Mouse (Mus musculus) ES-Bruce4 (cell line): Measurements from ENCODE around the gene Aox4. TPM values are rescaled to one million over a fixed set of nuclear protein-coding genes. Genes with fewer than 3 reads are reported as not detected.

Experiments used
- H3K27ac ChIP-seq: 2 replicates; pipeline ENCODE4 v1.5.1; 2012; ENCODE audit warnings: low read length, inconsistent platforms; ENCODE audit not compliant: insufficient read depth
- H3K27me3 ChIP-seq: 2 replicates; pipeline ENCODE4 v1.6.1; 2012; ENCODE audit warnings: mild to moderate bottlenecking, low read length, inconsistent platforms; ENCODE audit not compliant: control insufficient read depth, poor library complexity, insufficient read depth, severe bottlenecking
- H3K36me3 ChIP-seq: 2 replicates; pipeline ENCODE4 v1.6.1; 2012; ENCODE audit warnings: inconsistent platforms, mild to moderate bottlenecking, low read length, moderate library complexity; ENCODE audit not compliant: control insufficient read depth, poor library complexity, insufficient read depth, severe bottlenecking
- H3K4me1 ChIP-seq: one replicate; pipeline ENCODE4 v1.8.1; 2011; ENCODE audit warnings: low read length; ENCODE audit not compliant: control insufficient read depth, insufficient read depth
- H3K4me3 ChIP-seq: 2 replicates; pipeline ENCODE4 v1.5.1; 2011; ENCODE audit warnings: low read depth, mild to moderate bottlenecking, low read length
- H3K9ac ChIP-seq: 2 replicates; pipeline ENCODE4 v1.6.1; 2012; ENCODE audit warnings: low read depth, mild to moderate bottlenecking, inconsistent platforms; ENCODE audit not compliant: poor library complexity, severe bottlenecking
- H3K9me3 ChIP-seq: replicated peaks from 2 replicates; pipeline ENCODE4 v1.6.1; 2012; ENCODE audit warnings: mild to moderate bottlenecking, low read length, inconsistent platforms; ENCODE audit not compliant: control insufficient read depth, poor library complexity, insufficient read depth, severe bottlenecking
- CTCF ChIP-seq: IDR thresholded peaks from one replicate; pipeline ENCODE4 v1.8.1; 2011; ENCODE audit warnings: low read depth, low read length
- EP300 ChIP-seq: IDR thresholded peaks from 2 replicates; pipeline ENCODE4 v1.6.1; 2011; ENCODE audit warnings: low read depth, low read length; ENCODE audit not compliant: insufficient read depth
- POLR2A ChIP-seq: IDR thresholded peaks from one replicate; pipeline ENCODE4 v1.8.1; 2011; ENCODE audit warnings: low read length; ENCODE audit not compliant: insufficient read depth
- polyA plus RNA-seq: library from polyadenylated mRNA; stranded (reverse); fragments of >200 nt; gene quantifications from 2 replicates; pipeline ENCODE4 v1.2.4, GENCODE M21; 2011; ENCODE audit warnings: low read depth; ENCODE audit not compliant: missing spikeins, insufficient read depth, insufficient read length

Aox4 gene
- polyA plus RNA-seq, 1 experiment = not detected

DNA sequence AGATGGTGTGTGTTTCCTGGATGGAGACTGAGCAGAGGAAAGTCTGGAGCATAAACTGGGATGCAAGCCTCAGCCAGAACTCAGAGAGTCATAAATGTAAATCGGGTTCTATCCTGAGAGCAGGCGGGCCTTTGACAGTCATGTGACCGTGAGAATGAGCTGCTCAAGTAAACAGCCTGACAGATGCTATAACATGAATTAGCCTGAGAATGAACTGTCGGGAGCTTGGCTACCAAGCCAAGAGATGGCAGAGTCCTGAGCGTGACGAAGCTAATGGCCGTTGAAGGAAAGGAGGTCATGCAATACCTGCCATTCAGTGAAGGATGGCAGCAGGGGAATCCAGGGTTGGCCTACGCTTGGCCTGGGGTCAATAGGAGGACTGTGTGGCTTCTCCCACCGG, 13.2 kb upstream of the Aox4 start:
- TF ChIP-seq POLR2A (no peak), CTCF (no peak), EP300 (no peak)
- Histone ChIP-seq H3K4me3 (no peak overlapping the region), H3K9me3 (no peaks in the 10 kb centered on the region), H3K27ac (no peak overlapping the region), H3K9ac (no peak overlapping the region), H3K36me3 (no peaks in the 10 kb centered on the region), H3K27me3 (no peaks in the 10 kb centered on the region), H3K4me1 (no peaks in the 10 kb centered on the region)

DNA sequence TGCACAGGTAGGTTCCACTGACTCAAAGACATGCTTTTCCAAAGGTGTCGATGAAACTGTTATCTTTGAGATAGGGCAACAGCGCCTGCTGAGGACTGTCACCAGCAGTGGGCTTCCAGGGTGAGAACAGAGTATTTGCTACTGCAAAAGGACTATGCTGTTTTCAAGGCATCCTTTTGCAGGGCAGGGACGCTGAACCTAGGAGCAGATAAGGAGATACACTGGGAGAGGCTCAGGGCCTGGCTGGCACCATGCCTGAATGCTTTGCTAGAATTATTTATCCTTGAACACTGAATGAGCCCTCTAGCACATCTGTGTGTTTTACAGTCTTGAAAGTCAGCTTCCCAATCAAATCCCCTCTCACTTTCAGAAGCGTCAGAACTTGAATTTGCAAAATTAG, 11.8 kb upstream of the Aox4 start:
- H3K9me3 ChIP-seq = no peaks in the 10 kb centered on the region
- H3K4me1 ChIP-seq = no peaks in the 10 kb centered on the region
- no peak overlapping the region for H3K9ac ChIP-seq
- no peak overlapping the region for H3K4me3 ChIP-seq
- TF ChIP-seq POLR2A = no peak
- no peaks in the 10 kb centered on the region for H3K27me3 ChIP-seq
- no peaks in the 10 kb centered on the region for H3K36me3 ChIP-seq
- no peak overlapping the region for H3K27ac ChIP-seq

DNA sequence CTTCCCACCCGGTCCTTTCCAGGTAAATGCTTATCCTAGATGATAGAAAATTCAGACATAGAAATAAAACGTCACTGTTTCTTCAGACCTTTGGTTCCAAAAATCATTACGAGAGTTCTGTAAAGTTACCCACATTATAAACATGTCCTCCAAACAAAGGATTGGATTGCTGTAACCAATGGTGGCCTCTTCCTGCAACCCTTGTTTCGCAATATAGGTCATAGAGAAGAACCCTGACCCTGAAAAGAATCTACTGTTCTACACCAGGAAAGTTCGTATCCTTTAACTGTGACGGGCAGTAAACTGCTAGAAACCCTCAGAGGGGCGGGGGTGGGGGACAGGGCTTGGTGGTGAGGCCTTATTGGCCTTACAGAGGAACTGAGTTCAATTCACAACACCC, 2.6 kb downstream of the Aox4 start:
- Histone ChIP-seq H3K9me3 (no peaks in the 10 kb centered on the region), H3K9ac (no peak overlapping the region), H3K27me3 (no peaks in the 10 kb centered on the region), H3K4me1 (no peaks in the 10 kb centered on the region), H3K36me3 (no peaks in the 10 kb centered on the region), H3K27ac (no peak overlapping the region), H3K4me3 (no peak overlapping the region)
- TF ChIP-seq EP300 (no peak), CTCF (no peak), POLR2A (no peak)

DNA sequence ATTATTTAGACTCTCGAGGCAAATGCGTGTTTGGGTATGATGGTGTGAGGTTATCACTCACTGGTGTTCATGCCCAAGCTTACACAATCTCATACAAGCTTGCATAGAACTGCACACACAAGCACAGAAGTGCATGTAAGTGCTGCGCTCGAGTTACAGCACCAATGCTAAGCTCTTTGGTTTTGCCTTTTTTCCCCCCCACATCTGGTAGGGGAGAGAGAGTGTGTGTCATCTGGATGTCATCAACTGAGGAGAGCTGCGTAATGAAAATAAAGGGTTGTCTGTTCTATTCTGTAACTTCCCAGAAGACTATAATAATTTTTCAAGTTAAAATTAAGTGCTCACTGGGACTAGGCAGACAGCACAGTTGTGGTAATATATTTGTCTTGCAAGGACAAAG, 3.6 kb downstream of the Aox4 start:
- Histone ChIP-seq H3K9me3 (no peaks in the 10 kb centered on the region), H3K36me3 (no peaks in the 10 kb centered on the region), H3K27me3 (no peaks in the 10 kb centered on the region), H3K9ac (no peak overlapping the region), H3K27ac (no peak overlapping the region), H3K4me1 (no peaks in the 10 kb centered on the region), H3K4me3 (no peak overlapping the region)
- TF ChIP-seq POLR2A (no peak), EP300 (no peak), CTCF (no peak)

DNA sequence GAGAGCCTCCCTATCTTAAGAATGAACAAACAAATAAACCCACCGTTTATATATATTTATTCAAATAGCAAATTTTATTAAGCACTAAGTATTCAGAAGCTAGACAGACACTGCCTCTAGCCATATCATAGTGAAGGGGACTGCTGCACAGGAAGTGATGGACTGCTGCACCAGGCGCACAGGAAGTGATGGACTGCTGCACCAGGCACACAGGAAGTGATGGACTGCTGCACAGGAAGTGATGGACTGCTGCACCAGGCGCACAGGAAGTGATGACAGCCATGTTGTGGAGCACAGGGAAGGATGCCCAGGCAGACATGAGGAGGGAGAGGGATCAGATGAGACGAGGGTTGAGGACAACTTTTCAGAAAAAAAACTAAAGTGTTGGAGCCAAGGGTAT, 5.2 kb downstream of the Aox4 start:
- no peaks in the 10 kb centered on the region for H3K27me3 ChIP-seq
- H3K4me1 ChIP-seq = no peaks in the 10 kb centered on the region
- H3K9me3 ChIP-seq = no peaks in the 10 kb centered on the region
- no peak for TF ChIP-seq CTCF
- TF ChIP-seq EP300 = no peak
- TF ChIP-seq POLR2A = no peak
- no peak overlapping the region for H3K4me3 ChIP-seq
- H3K9ac ChIP-seq = no peak overlapping the region
- no peak overlapping the region for H3K27ac ChIP-seq
- H3K36me3 ChIP-seq = no peaks in the 10 kb centered on the region

DNA sequence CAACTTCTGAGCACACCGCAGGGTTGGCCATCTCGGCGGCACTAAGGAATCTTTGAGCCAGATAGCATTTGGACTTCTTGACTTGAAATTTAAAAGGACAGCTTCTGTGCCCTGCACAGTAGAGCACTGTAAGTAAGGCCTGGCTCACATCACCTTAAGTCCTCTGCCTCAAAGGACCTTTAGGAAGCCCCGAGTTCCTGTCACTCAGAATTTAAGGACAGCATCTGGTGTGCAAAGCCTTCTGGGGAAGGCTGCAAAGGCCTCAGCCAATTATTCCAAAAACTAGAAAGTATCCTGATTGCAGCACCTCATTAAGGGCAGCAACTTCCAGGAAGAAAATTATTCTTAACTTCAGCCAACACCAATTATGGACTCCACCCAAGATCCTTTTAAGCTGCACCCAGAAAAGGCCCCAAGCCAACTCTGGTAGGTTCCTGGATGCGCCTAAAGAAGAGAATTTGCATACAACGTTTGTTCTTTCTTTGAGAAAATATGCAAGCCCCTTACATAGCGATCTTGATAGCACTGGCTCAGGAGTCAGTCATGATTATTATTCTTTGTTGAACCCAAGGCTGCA, 5.8 kb downstream of the Aox4 start:
- Histone ChIP-seq H3K4me3 (no peak overlapping the region), H3K27me3 (no peaks in the 10 kb centered on the region), H3K9me3 (no peaks in the 10 kb centered on the region), H3K9ac (no peak overlapping the region), H3K27ac (no peak overlapping the region), H3K4me1 (no peaks in the 10 kb centered on the region), H3K36me3 (no peaks in the 10 kb centered on the region)
- TF ChIP-seq POLR2A (no peak), EP300 (no peak), CTCF (no peak)
